Mouse (Mus musculus): ENCODE measurements around the gene Tbx3. TPM values are rescaled to one million over a fixed set of nuclear protein-coding genes. Genes with fewer than 3 reads are reported as not detected.
A peak's percentile ranks its signal among the peaks of the same experiment; 100 is the strongest.

Gene Tbx3
- total and polyA plus RNA-seq, 2 experiments, result 7.7 to 32.4 TPM

DNA sequence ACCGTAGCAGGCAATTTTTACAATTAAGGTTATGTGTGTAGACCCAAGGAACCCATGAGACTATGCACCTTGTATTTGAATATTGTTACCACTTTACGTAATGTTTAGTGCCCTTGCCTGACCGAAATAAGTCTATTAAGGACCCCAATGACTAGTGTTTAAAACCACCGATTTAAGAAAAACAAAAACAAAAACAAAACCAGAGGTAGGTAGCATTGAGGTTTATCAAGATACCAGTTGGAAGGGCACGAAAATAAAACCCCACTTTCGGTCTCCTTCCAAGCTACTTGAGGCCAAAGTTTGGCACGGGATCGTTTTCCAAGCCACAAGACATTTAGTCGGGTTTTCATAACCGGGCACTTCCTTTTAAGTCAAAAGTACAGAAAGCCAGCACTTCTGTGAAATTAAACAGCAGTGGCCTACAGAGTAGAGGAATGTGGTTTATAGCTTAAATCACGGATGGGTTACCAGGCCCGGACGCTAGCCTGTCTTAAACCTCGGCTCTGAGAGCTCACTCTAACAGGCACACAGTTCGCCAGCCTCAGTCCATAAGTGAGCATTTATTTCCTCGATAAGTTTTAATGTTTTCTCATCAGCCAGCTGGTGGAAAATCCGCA lies 2.6 kb downstream of the Tbx3 start:
- TF ChIP-seq CTCF (IDR thresholded peaks at IDR 0.05; ENCODE audit: low read depth, low read length) (no peak), POLR2A (IDR thresholded peaks at IDR 0.05; ENCODE audit: extremely low read depth, insufficient read depth, low read length) (no peak)
- Histone ChIP-seq H3K4me1 (ENCODE audit: control insufficient read depth, insufficient read depth, low read length) (no peaks in the 10 kb centered on the region), H3K4me3 (ENCODE audit: insufficient read depth, low read depth, low read length) (peak overlapping the region; percentile 65), H3K9ac (ENCODE audit: low read depth, low read length) (peak overlapping the region; percentile 78), H3K79me2 (ENCODE audit: control insufficient read depth, insufficient read depth, low read length) (0 out of 2 replicates have a peak, but pooled peaks cover 3% of the 10 kb centered on the region), H3K36me3 (ENCODE audit: control insufficient read depth, insufficient read depth, low read length) (peaks cover 16% of the 10 kb centered on the region), H3K27ac (replicated peaks; ENCODE audit: insufficient read depth, low read depth, low read length) (peak overlapping the region; percentile 66), H3K27me3 (ENCODE audit: control insufficient read depth, insufficient read depth, low read length) (no peaks in the 10 kb centered on the region)
- WGBS, result 8% methylated on average over 17 of the region's 17 CpGs
- peak; percentile 42 for DNase-seq (ENCODE audit: extremely low read depth, low read depth, low spot score)

DNA sequence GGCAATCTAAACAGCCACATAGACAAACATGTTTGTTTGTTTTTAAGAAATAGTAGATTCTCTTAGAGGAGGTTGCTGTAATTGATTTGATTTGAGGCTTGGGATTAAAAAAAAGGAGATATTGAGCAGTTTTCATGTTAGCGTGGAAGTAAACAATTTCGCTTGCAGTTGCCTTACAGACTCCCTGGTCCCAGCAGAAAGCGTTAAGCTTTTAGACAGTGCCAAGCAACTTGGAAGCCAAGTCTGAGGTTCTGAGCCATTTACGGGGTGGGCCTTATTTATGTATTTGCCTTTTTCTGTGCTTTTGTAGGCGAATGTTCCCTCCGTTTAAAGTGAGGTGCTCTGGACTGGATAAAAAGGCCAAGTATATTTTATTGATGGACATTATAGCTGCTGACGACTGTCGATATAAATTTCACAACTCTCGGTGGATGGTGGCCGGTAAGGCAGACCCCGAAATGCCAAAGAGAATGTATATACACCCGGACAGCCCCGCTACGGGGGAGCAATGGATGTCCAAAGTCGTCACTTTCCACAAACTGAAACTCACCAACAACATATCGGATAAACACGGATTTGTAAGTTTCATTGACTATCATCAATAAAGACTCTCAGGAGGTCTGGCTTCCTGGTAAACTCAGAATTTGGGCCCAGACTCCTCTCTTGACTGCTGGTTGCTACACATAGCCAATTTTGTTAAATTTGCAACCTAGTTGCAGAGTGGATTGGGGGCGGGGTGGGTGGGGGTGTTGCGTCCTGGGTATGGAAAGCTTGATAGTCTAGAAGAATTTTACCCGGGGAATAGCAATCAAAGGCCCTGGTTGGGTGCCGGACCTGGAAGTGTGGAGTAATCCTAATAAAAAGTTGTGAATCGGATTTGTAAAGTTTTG lies 3.5 kb downstream of the Tbx3 start:
- Histone ChIP-seq H3K27ac (replicated peaks; ENCODE audit: insufficient read depth, low read depth, low read length) (peak overlapping the region; percentile 61; the same call in 1 of the 2 replicates), H3K4me3 (ENCODE audit: insufficient read depth, low read depth, low read length) (peak overlapping the region; percentile 51), H3K9ac (ENCODE audit: low read depth, low read length) (peak overlapping the region; percentile 63), H3K27me3 (ENCODE audit: control insufficient read depth, insufficient read depth, low read length) (no peaks in the 10 kb centered on the region), H3K79me2 (ENCODE audit: control insufficient read depth, insufficient read depth, low read length) (0 out of 2 replicates have a peak, but pooled peaks cover 3% of the 10 kb centered on the region), H3K36me3 (ENCODE audit: control insufficient read depth, insufficient read depth, low read length) (peaks cover 21% of the 10 kb centered on the region), H3K4me1 (ENCODE audit: control insufficient read depth, insufficient read depth, low read length) (no peaks in the 10 kb centered on the region)
- peak; percentile 43 for DNase-seq (ENCODE audit: extremely low read depth, low read depth, low spot score)
- TF ChIP-seq POLR2A (IDR thresholded peaks at IDR 0.05; ENCODE audit: extremely low read depth, insufficient read depth, low read length), result no peak
- TF ChIP-seq CTCF (IDR thresholded peaks at IDR 0.05; ENCODE audit: low read depth, low read length), result no peak
- WGBS, result 18% methylated on average over 22 of the region's 22 CpGs

DNA sequence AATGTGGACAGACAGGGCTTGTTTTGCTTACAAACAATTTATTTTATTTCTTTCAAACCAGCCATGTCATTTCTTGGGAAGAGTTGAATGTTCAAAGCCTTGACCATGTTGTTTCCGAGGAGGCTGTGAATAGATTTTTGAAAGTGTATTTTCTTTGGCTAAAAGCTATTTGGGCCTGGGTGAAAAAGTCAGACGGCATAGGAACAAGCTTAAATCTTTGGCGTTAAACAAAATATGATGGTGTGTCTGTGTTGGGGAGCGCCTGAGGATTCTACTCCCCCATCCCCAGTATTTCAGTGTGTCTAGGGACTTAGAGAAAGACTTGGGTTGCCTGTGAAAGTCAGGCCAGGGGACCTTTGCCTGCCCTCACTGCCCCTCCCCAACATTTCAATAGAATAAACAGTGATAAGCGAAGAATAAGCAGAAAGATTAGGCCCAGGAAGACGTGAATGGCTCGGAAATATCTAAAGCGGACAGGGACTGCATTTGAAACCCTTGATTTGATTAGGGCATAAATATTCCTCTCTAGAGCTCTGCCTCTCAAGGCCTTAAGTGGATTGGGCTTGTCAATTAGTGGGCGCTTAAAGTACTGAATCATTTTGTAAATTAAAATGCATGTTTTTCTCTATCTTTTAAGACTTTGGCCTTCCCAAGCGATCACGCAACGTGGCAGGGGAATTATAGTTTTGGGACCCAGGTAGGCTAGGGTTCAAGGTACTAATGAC lies 4.3 kb downstream of the Tbx3 start:
- WGBS, result 29% methylated on average over 12 of the region's 12 CpGs
- DNase-seq (ENCODE audit: extremely low read depth, low read depth, low spot score), result peak; percentile 43
- Histone ChIP-seq H3K9ac (ENCODE audit: low read depth, low read length) (peak overlapping the region; percentile 44), H3K36me3 (ENCODE audit: control insufficient read depth, insufficient read depth, low read length) (peaks cover 23% of the 10 kb centered on the region), H3K27me3 (ENCODE audit: control insufficient read depth, insufficient read depth, low read length) (no peaks in the 10 kb centered on the region), H3K27ac (replicated peaks; ENCODE audit: insufficient read depth, low read depth, low read length) (peak overlapping the region; percentile 34; the same call in 1 of the 2 replicates), H3K79me2 (ENCODE audit: control insufficient read depth, insufficient read depth, low read length) (0 out of 2 replicates have a peak, but pooled peaks cover 3% of the 10 kb centered on the region), H3K4me1 (ENCODE audit: control insufficient read depth, insufficient read depth, low read length) (no peaks in the 10 kb centered on the region), H3K4me3 (ENCODE audit: insufficient read depth, low read depth, low read length) (peak overlapping the region; percentile 26)
- TF ChIP-seq CTCF (IDR thresholded peaks at IDR 0.05; ENCODE audit: low read depth, low read length), result no peak
- no peak for TF ChIP-seq POLR2A (IDR thresholded peaks at IDR 0.05; ENCODE audit: extremely low read depth, insufficient read depth, low read length)

DNA sequence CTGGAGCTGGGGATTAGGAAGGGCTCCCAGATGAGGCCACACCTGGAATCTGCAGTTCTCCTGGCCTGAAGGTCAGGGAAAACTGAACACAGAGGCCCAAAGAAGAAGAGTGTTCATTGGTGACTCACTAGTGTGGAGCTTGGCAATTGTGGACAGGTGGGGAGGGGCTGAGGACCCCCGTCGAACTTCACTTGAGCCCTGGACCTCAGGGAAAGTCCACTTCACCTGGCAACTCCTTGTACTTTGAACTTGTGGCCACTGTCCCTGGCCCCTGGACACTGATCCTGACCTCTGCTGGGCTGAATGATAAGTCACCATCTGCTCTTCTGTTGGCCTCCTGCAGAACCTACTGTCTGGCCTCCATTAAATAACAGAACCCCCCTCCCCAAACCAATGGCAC lies 5.8 kb downstream of the Tbx3 start:
- peak; percentile 73 for DNase-seq (ENCODE audit: extremely low read depth, low read depth, low spot score)
- H3K27me3 ChIP-seq (ENCODE audit: control insufficient read depth, insufficient read depth, low read length), result no peaks in the 10 kb centered on the region
- peaks cover 29% of the 10 kb centered on the region for H3K36me3 ChIP-seq (ENCODE audit: control insufficient read depth, insufficient read depth, low read length)
- whole genome bisulfite sequencing, result 26% methylated on average over 2 of the region's 2 CpGs
- no peak overlapping the region for H3K4me3 ChIP-seq (ENCODE audit: insufficient read depth, low read depth, low read length)
- H3K9ac ChIP-seq (ENCODE audit: low read depth, low read length), result no peak overlapping the region
- 0 out of 2 replicates have a peak, but pooled peaks cover 3% of the 10 kb centered on the region for H3K79me2 ChIP-seq (ENCODE audit: control insufficient read depth, insufficient read depth, low read length)
- H3K4me1 ChIP-seq (ENCODE audit: control insufficient read depth, insufficient read depth, low read length), result no peaks in the 10 kb centered on the region
- H3K27ac ChIP-seq (replicated peaks; ENCODE audit: insufficient read depth, low read depth, low read length), result peak overlapping the region; percentile 25; the same call in 1 of the 2 replicates
- TF ChIP-seq POLR2A (IDR thresholded peaks at IDR 0.05; ENCODE audit: extremely low read depth, insufficient read depth, low read length) (no peak), CTCF (IDR thresholded peaks at IDR 0.05; ENCODE audit: low read depth, low read length) (no peak)

DNA sequence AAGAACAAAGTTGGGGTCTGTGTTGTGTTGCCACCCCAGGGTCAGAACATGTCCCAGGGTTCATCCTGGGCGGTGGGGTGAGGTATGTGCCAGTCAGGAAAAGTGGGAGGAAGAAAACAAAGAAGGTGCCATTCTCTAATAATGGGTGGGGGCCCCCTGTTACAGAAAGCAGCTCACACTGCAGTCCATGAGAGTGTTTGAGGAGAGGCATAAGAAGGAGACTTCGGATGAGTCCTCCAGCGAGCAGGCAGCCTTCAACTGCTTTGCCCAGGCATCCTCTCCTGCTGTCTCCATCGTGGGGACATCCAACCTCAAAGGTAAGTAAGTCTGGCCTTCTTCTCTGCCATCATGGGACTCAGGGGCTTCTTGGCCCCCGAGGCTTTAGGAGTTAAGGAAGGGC lies 8.0 kb downstream of the Tbx3 start:
- Histone ChIP-seq H3K4me3 (ENCODE audit: insufficient read depth, low read depth, low read length) (no peak overlapping the region), H3K27me3 (ENCODE audit: control insufficient read depth, insufficient read depth, low read length) (no peaks in the 10 kb centered on the region), H3K36me3 (ENCODE audit: control insufficient read depth, insufficient read depth, low read length) (peaks cover 29% of the 10 kb centered on the region), H3K79me2 (ENCODE audit: control insufficient read depth, insufficient read depth, low read length) (no peaks in the 10 kb centered on the region), H3K4me1 (ENCODE audit: control insufficient read depth, insufficient read depth, low read length) (no peaks in the 10 kb centered on the region), H3K27ac (replicated peaks; ENCODE audit: insufficient read depth, low read depth, low read length) (no peak overlapping the region), H3K9ac (ENCODE audit: low read depth, low read length) (no peak overlapping the region)
- 75% methylated on average over 5 of the region's 5 CpGs for WGBS
- no peak for DNase-seq (ENCODE audit: extremely low read depth, low read depth, low spot score)
- TF ChIP-seq POLR2A (IDR thresholded peaks at IDR 0.05; ENCODE audit: extremely low read depth, insufficient read depth, low read length) (no peak), CTCF (IDR thresholded peaks at IDR 0.05; ENCODE audit: low read depth, low read length) (no peak)

All from liver, adult 2 months (tissue).